Mouse (Mus musculus) megakaryocyte-erythroid progenitor cell, adult 5-6 weeks (primary cell): ENCODE results near the gene Xlr3a. TPM values are rescaled to one million over a fixed set of nuclear protein-coding genes. Genes with fewer than 3 reads are reported as not detected.
"Not testable (repeated sequence)": the region's sequence is repeated elsewhere in the genome, so short reads cannot be mapped to it uniquely, and the experiment has no call there.

Experiments used
- ATAC-seq: replicated peaks from 2 replicates; pipeline ENCODE4 v1.8.0; 2016; ENCODE audit warnings: mild to moderate bottlenecking, inconsistent platforms; ENCODE audit not compliant: severe bottlenecking, poor library complexity, low FRiP score, low TSS enrichment
- total RNA-seq, 2 experiments: library from RNA; stranded (forward) in 1 of 2; stranded (reverse) in 1 of 2; fragments of 200-1000, 215-1000 nt in 1 of 2; fragments of >200 nt in 1 of 2; fragmentation: Nextera tagmentation in 1 of 2; gene quantifications; 2 replicates each; pipeline ENCODE4 v1.2.3; 2014 to 2017

Gene Xlr3a
- total RNA-seq (2014; fragmentation: Nextera tagmentation), result 1.2 and 4.0 TPM in 2 replicates
- 15.0 TPM in 1 of 2 replicates, not detected in the other for total RNA-seq (2017)

- not testable (repeated sequence) for ATAC-seq
Observed at GRCm38 (mm10) chrX:73096941-73097508, at the start of gene Xlr3a. Gene Xlr3a (minus strand): TSS chrX:73097095.

GRCm38 (mm10) chrX:73143218-73143618 is 46.3 kb upstream of the Xlr3a start:
- 0 out of 2 replicates have a peak, but pooled peaks have one; percentile 26 for ATAC-seq

GRCm38 (mm10) chrX:73122859-73123829 is 26.2 kb upstream of the Xlr3a start:
- ATAC-seq, result 0 out of 2 replicates have a peak, but pooled peaks have one; percentile 22

GRCm38 (mm10) chrX:73116747-73117146 is 19.9 kb upstream of the Xlr3a start, which contains the start of gene Gm14685:
Gene Gm14685 (plus strand): TSS chrX:73117047.
- not testable (repeated sequence) for ATAC-seq

GRCm38 (mm10) chrX:73082267-73083055 is 14.4 kb downstream of the Xlr3a start, which contains the start of gene Xlr4a:
Gene Xlr4a (minus strand): TSS chrX:73082478.
- ATAC-seq, result not testable (repeated sequence)

- ATAC-seq, result not testable (repeated sequence)
Observed at GRCm38 (mm10) chrX:73066765-73067312, 30.1 kb downstream of the Xlr3a start.

GRCm38 (mm10) chrX:73064415-73064793 is 32.5 kb downstream of the Xlr3a start, which contains the start of gene Pnma3:
Gene Pnma3 (plus strand): TSS chrX:73064787.
- ATAC-seq, result no peak

GRCm38 (mm10) chrX:73063512-73064414 is 33.1 kb downstream of the Xlr3a start:
- no peak for ATAC-seq

GRCm38 (mm10) chrX:73062323-73062722 is 34.6 kb downstream of the Xlr3a start:
- ATAC-seq, result peak; percentile 63

- peak; percentile 55; the same call in 1 of the 2 replicates for ATAC-seq
Observed at GRCm38 (mm10) chrX:73061528-73061927, 35.4 kb downstream of the Xlr3a start.

GRCm38 (mm10) chrX:73053860-73054563 is 42.9 kb downstream of the Xlr3a start:
- ATAC-seq, result peak; percentile 95

GRCm38 (mm10) chrX:73039666-73040065 is 57.2 kb downstream of the Xlr3a start:
- ATAC-seq, result no peak

GRCm38 (mm10) chrX:73038831-73039230 is 58.1 kb downstream of the Xlr3a start:
- ATAC-seq, result no peak

- ATAC-seq, result no peak
Observed at GRCm38 (mm10) chrX:73037003-73037402, 59.9 kb downstream of the Xlr3a start, which contains the start of gene Pnma5. Gene Pnma5 (minus strand): TSS chrX:73037103.
